Comparison of ENCODE assay signal across 14 mouse cellular contexts in genomic region chr3:108199231-108199630, GRCm38 (mm10). TPM values are rescaled to one million over a fixed set of nuclear protein-coding genes. Genes with fewer than 3 reads are reported as not detected.
DNase-seq lines count a peak whose midpoint lies in the region; ATAC-seq and TF ChIP-seq lines count a peak whose summit lies in the region.
"Had no signal": no experiment of that assay in that cellular context is flagged by ENCODE, and none has a peak within 500 bp of the region (broad histone marks: within the 10 kb centered on the region; RNA-seq: fewer than 3 reads in every experiment).

No protein-coding gene starts in this region.

- no peak for TF ChIP-seq CTCF in left cerebral cortex, adult 2 months (IDR thresholded peaks at IDR 0.05)
- TF ChIP-seq CTCF in G1E (IDR thresholded peaks at IDR 0.05; ENCODE audit: low read depth, low read length): no peak

- no peaks in the 10 kb centered on the region for H3K9me3 ChIP-seq in G1E (replicated peaks)
- H3K9me3 ChIP-seq in liver, embryonic 13.5 days (replicated peaks): no peaks in the 10 kb centered on the region
- H3K9me3 ChIP-seq: embryonic facial prominence, embryonic 12.5 days had no signal

- H3K27ac ChIP-seq in left cerebral cortex, adult 2 months: peak overlapping the region; percentile 96
- H3K27ac ChIP-seq in liver, embryonic 13.5 days: peak overlapping the region; percentile 88; the same call in 1 of the 2 replicates

- no peak overlapping the region for H3K4me3 ChIP-seq in left cerebral cortex, adult 2 months
- peak overlapping the region; percentile 82; the same call in 1 of the 2 replicates for H3K4me3 ChIP-seq in G1E (ENCODE audit: low read depth, low read length)
- peak overlapping the region; percentile 80 for H3K4me3 ChIP-seq in liver, embryonic 13.5 days (replicated peaks)

- peak overlapping the region; percentile 75; the same call in 1 of the 2 replicates for H3K9ac ChIP-seq in liver, embryonic 13.5 days
- H3K9ac ChIP-seq: embryonic facial prominence, embryonic 12.5 days had no signal

- peaks cover 78% of the 10 kb centered on the region for H3K36me3 ChIP-seq in G1E (replicated peaks)
- H3K36me3 ChIP-seq in liver, embryonic 13.5 days: peaks cover 17% of the 10 kb centered on the region

- peaks cover 48% of the 10 kb centered on the region for H3K4me1 ChIP-seq in G1E (ENCODE audit: insufficient read depth, low read depth, low read length)
- H3K4me1 ChIP-seq in liver, embryonic 13.5 days (replicated peaks): peaks cover 60% of the 10 kb centered on the region

- no peak for ATAC-seq in G1E (ENCODE audit: extremely low read depth, insufficient number of reproducible peaks, low FRiP score, poor library complexity, severe bottlenecking)
- no peak for ATAC-seq in liver, embryonic 13.5 days (ENCODE audit: low read depth)
- no peak for ATAC-seq in erythroid progenitor cell, adult 5-6 weeks (replicated peaks; ENCODE audit: low FRiP score, poor library complexity, severe bottlenecking)
- ATAC-seq: Patski had no signal

- 87% methylated on average over 6 of the region's 6 CpGs for WGBS in liver, embryonic 13.5 days (ENCODE audit: insufficient replicate concordance)

- no peaks in the 10 kb centered on the region for H3K27me3 ChIP-seq in G1E (ENCODE audit: insufficient read depth, low read length)
- H3K27me3 ChIP-seq in liver, embryonic 13.5 days: no peaks in the 10 kb centered on the region
- H3K27me3 ChIP-seq: embryonic facial prominence, embryonic 12.5 days; Patski had no signal

- intact Hi-C loops in left cerebral cortex, adult 2 months (cut with DNase I): no loop called here

- peak; percentile 4 to 13 for DNase-seq in frontal cortex, postnatal 14 days (ENCODE audit: low spot score in 2 of 2)
- DNase-seq in frontal cortex, postnatal 10 days (ENCODE audit: low spot score in 2 of 2): no peak
- peak in 1 of 2 experiments; percentile 12 for DNase-seq in left cerebral cortex, adult 2 months (ENCODE audit: extremely low spot score in 1 of 2, low spot score in 2 of 2)
- no peak for DNase-seq in left cerebral cortex, adult 8-10 months (ENCODE audit: low spot score in 2 of 2)
- no peak for DNase-seq in G1E (ENCODE audit: low spot score)
- DNase-seq in liver, embryonic 13.5 days: no peak
- DNase-seq in embryo, embryonic 10 days (ENCODE audit: low spot score): no peak
- DNase-seq: adrenal gland, adult 8-10 months; kidney, adult 11 months; lung, postnatal 36 days had no signal

- peak overlapping the region; percentile 84 for H3K4me2 ChIP-seq in liver, embryonic 13.5 days

RNA-seq across cellular contexts. Expression of gene Cyb561d1, which starts 1.8 kb away (rescaled TPM):
- 10 to 100 TPM; 18.8 to 20.7 TPM for total RNA-seq in left cerebral cortex, adult 2 months (2021)
- total RNA-seq in left cerebral cortex, adult 8-10 months (2022): 10 to 100 TPM; 17.8 to 19.6 (median 18.2) TPM
- 2.9 and 3.9 TPM in 2 replicates for total RNA-seq in G1E (2014; fragmentation: Nextera tagmentation)
- total RNA-seq in G1E (2017): 6.3 and 6.6 TPM in 2 replicates
- 2.9 and 3.4 TPM in 2 replicates for polyA plus RNA-seq in G1E (2012)
- 1.7 and 2.0 TPM in 2 replicates for polyA plus RNA-seq in liver, embryonic 13.5 days (2015; fragmentation: Nextera tagmentation; extraction: Ambion mirVana)
- total RNA-seq in erythroid progenitor cell, adult 5-6 weeks (2015; ENCODE audit: low replicate concordance): 1.4 and 2.1 TPM in 2 replicates
- 5.3 TPM in 1 of 2 replicates, not detected in the other for total RNA-seq in erythroid progenitor cell, adult 5-6 weeks (2017; ENCODE audit: low replicate concordance)

RNA-seq across cellular contexts. Expression of gene Atxn7l2, which starts 11.5 kb away (rescaled TPM):
- 10 to 100 TPM; 30.6 to 32.8 TPM for total RNA-seq in left cerebral cortex, adult 2 months (2021)
- 10 to 100 TPM; 21.3 to 28.4 (median 25.4) TPM for total RNA-seq in left cerebral cortex, adult 8-10 months (2022)
- total RNA-seq in G1E (2014; fragmentation: Nextera tagmentation) (8.0 and 8.6 TPM in 2 replicates), G1E (2017) (2.1 and 2.7 TPM in 2 replicates)
- 17.0 and 19.7 TPM in 2 replicates for polyA plus RNA-seq in G1E (2012)
- polyA plus RNA-seq in liver, embryonic 13.5 days (2015; fragmentation: Nextera tagmentation; extraction: Ambion mirVana): 3.1 and 3.3 TPM in 2 replicates
- total RNA-seq in erythroid progenitor cell, adult 5-6 weeks (2015; ENCODE audit: low replicate concordance): 0.36 and 5.4 TPM in 2 replicates
- not detected in 2 replicates for total RNA-seq in erythroid progenitor cell, adult 5-6 weeks (2017; ENCODE audit: low replicate concordance)

RNA-seq across cellular contexts. Expression of gene Amigo1, which starts 13.1 kb away (rescaled TPM):
- 10 to 100 TPM; 80.2 to 82.8 TPM for total RNA-seq in left cerebral cortex, adult 2 months (2021)
- 10 to 100 TPM; 68.5 to 81.5 (median 72.9) TPM for total RNA-seq in left cerebral cortex, adult 8-10 months (2022)
- 0.29 and 0.98 TPM in 2 replicates for total RNA-seq in G1E (2014; fragmentation: Nextera tagmentation)
- total RNA-seq in G1E (2017): 0.66 and 0.99 TPM in 2 replicates
- 0.46 and 0.51 TPM in 2 replicates for polyA plus RNA-seq in G1E (2012)
- polyA plus RNA-seq in liver, embryonic 13.5 days (2015; fragmentation: Nextera tagmentation; extraction: Ambion mirVana): 0.35 and 0.51 TPM in 2 replicates
- total RNA-seq in erythroid progenitor cell, adult 5-6 weeks (2015; ENCODE audit: low replicate concordance): not detected in 2 replicates
- total RNA-seq in erythroid progenitor cell, adult 5-6 weeks (2017; ENCODE audit: low replicate concordance): 0.38 TPM in 1 of 2 replicates, not detected in the other

RNA-seq across cellular contexts. Expression of gene Sypl2, which starts 27.2 kb away (rescaled TPM):
- 1 to 10 TPM; 1.7 to 2.0 TPM for total RNA-seq in left cerebral cortex, adult 2 months (2021)
- total RNA-seq in left cerebral cortex, adult 8-10 months (2022): 1 to 10 TPM; 1.5 to 2.2 (median 1.8) TPM
- total RNA-seq in G1E (2014; fragmentation: Nextera tagmentation) (not detected in 2 replicates), G1E (2017) (0.06 and 0.11 TPM in 2 replicates)
- not detected in 2 replicates for polyA plus RNA-seq in G1E (2012)
- 0.05 and 0.07 TPM in 2 replicates for polyA plus RNA-seq in liver, embryonic 13.5 days (2015; fragmentation: Nextera tagmentation; extraction: Ambion mirVana)
- not detected in 2 replicates for total RNA-seq in erythroid progenitor cell, adult 5-6 weeks (2015; ENCODE audit: low replicate concordance)
- total RNA-seq in erythroid progenitor cell, adult 5-6 weeks (2017; ENCODE audit: low replicate concordance): not detected in 2 replicates
- polyA plus RNA-seq: Patski had no signal

RNA-seq across cellular contexts. Expression of gene Gpr61, which starts 44.5 kb away (rescaled TPM):
- total RNA-seq in left cerebral cortex, adult 2 months (2021): 10 to 100 TPM; 17.0 to 19.0 TPM
- total RNA-seq in left cerebral cortex, adult 8-10 months (2022): 10 to 100 TPM; 15.0 to 20.1 (median 18.2) TPM
- total RNA-seq in G1E (2014; fragmentation: Nextera tagmentation): not detected in 2 replicates
- under 0.01 and 0.11 TPM in 2 replicates for total RNA-seq in G1E (2017)
- polyA plus RNA-seq in G1E (2012): not detected in 2 replicates
- polyA plus RNA-seq in liver, embryonic 13.5 days (2015; fragmentation: Nextera tagmentation; extraction: Ambion mirVana): not detected in 2 replicates
- not detected in 2 replicates for total RNA-seq in erythroid progenitor cell, adult 5-6 weeks (2015; ENCODE audit: low replicate concordance)
- not detected in 2 replicates for total RNA-seq in erythroid progenitor cell, adult 5-6 weeks (2017; ENCODE audit: low replicate concordance)
- total RNA-seq: heart, adult 18-20 months had no signal

Comparison
In these comparisons a context has a peak if more than half of its experiments do, and no peak if none do; other contexts are left out.
1. DNase-seq: peak in frontal cortex, postnatal 14 days (2 of 2); none in frontal cortex, postnatal 10 days (0 of 2), left cerebral cortex, adult 8-10 months (0 of 2), G1E (single experiment), liver, embryonic 13.5 days (single experiment) and embryo, embryonic 10 days (single experiment).
2. RNA of gene Amigo1, which starts 13.1 kb away (total RNA-seq): 80.2 to 82.8 TPM in left cerebral cortex, adult 2 months and 68.5 to 81.5 TPM in left cerebral cortex, adult 8-10 months; 0.29 to 0.99 TPM in G1E and 0.38 TPM in erythroid progenitor cell, adult 5-6 weeks; every median in the first group is over 10 times any median in the second.